Mouse (Mus musculus): ENCODE data around the gene Stard13.

DNA sequence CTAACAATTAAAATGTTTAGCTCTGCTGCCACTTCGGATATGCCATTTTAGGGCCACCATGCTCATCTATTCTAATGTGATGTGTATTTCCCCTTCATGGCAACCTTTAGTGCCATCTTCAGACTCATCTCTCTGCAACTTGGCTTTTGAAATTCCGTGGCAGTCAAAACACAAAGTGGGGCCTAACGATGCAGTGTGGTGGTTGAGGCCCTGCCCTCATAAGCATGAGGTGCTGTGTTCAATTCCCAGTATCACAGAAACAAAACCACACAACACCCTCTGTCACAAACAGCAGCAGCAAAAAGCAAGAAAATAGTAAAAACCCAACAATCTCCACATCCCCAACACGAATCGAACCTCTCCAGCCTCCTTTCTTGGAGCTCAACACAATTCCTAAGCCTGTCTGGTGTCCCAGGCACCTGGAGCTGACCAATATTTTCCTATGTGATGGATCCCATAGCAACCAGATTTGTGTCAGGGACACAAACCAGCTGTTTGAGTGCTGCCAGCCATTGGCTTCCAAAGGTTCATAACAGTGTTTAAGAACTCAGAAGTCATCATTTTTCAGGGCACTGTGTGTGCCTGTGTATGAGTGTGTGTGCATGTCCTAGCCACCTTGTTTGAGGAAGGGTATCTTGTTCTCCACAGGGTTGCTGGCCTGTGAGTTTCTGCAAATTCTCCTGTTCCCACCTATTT, 117.3 kb downstream of the Stard13 start:
- TF ChIP-seq POLR2A (IDR thresholded peaks at IDR 0.05; ENCODE audit: extremely low read depth, insufficient read depth, low read length) = no peak
- TF ChIP-seq CTCF (IDR thresholded peaks at IDR 0.05; ENCODE audit: extremely low read depth, insufficient read depth, low read length) = no peak
